Mouse (Mus musculus): ENCODE measurements around the gene Arhgap21.
"Not testable (repeated sequence)": the region's sequence is repeated elsewhere in the genome, so short reads cannot be mapped to it uniquely, and the experiment has no call there.

The Arhgap21 gene

GRCm38 (mm10) chr2:20941105-20941504, 27.6 kb downstream of the Arhgap21 start:
- no peak for DNase-seq (ENCODE audit: low spot score)

GRCm38 (mm10) chr2:20939367-20939766, 29.3 kb downstream of the Arhgap21 start:
- no peak for DNase-seq (ENCODE audit: low spot score)

GRCm38 (mm10) chr2:20936609-20937221, 32.0 kb downstream of the Arhgap21 start:
- no peak for DNase-seq (ENCODE audit: low spot score)

GRCm38 (mm10) chr2:20934406-20934805, 34.3 kb downstream of the Arhgap21 start:
- DNase-seq (ENCODE audit: low spot score), result no peak

- no peak for DNase-seq (ENCODE audit: low spot score)
These were observed 35.9 kb downstream of the Arhgap21 start for GRCm38 (mm10) chr2:20932748-20933313.

GRCm38 (mm10) chr2:20931761-20932160, 36.9 kb downstream of the Arhgap21 start:
- DNase-seq (ENCODE audit: low spot score), result not testable (repeated sequence)

- no peak for DNase-seq (ENCODE audit: low spot score)
These were observed 40.2 kb downstream of the Arhgap21 start for GRCm38 (mm10) chr2:20928454-20928853.

GRCm38 (mm10) chr2:20924938-20925337, 43.7 kb downstream of the Arhgap21 start:
- DNase-seq (ENCODE audit: low spot score), result no peak

GRCm38 (mm10) chr2:20922366-20922765, 46.3 kb downstream of the Arhgap21 start:
- no peak for DNase-seq (ENCODE audit: low spot score)

- DNase-seq (ENCODE audit: low spot score), result no peak
These were observed 47.1 kb downstream of the Arhgap21 start for GRCm38 (mm10) chr2:20921558-20921957.

- DNase-seq (ENCODE audit: low spot score), result no peak
These were observed 47.7 kb downstream of the Arhgap21 start for GRCm38 (mm10) chr2:20921021-20921420.

GRCm38 (mm10) chr2:20914531-20915320, 54.0 kb downstream of the Arhgap21 start:
- DNase-seq (ENCODE audit: low spot score), result no peak

- DNase-seq (ENCODE audit: low spot score), result no peak
These were observed 55.7 kb downstream of the Arhgap21 start for GRCm38 (mm10) chr2:20913019-20913415.

GRCm38 (mm10) chr2:20912348-20913018, 56.2 kb downstream of the Arhgap21 start:
- DNase-seq (ENCODE audit: low spot score), result no peak

GRCm38 (mm10) chr2:20910446-20910845, 58.2 kb downstream of the Arhgap21 start:
- DNase-seq (ENCODE audit: low spot score), result no peak

GRCm38 (mm10) chr2:20909404-20909803, 59.3 kb downstream of the Arhgap21 start:
- DNase-seq (ENCODE audit: low spot score), result no peak

- no peak for DNase-seq (ENCODE audit: low spot score)
These were observed 61.4 kb downstream of the Arhgap21 start for GRCm38 (mm10) chr2:20907291-20907690.

- no peak for DNase-seq (ENCODE audit: low spot score)
These were observed 63.3 kb downstream of the Arhgap21 start for GRCm38 (mm10) chr2:20905411-20905810.

- DNase-seq (ENCODE audit: low spot score), result no peak
These were observed 65.6 kb downstream of the Arhgap21 start for GRCm38 (mm10) chr2:20902981-20903645.

- no peak for DNase-seq (ENCODE audit: low spot score)
These were observed 66.8 kb downstream of the Arhgap21 start for GRCm38 (mm10) chr2:20901916-20902315.

- DNase-seq (ENCODE audit: low spot score), result peak; percentile 4
These were observed 69.4 kb downstream of the Arhgap21 start for GRCm38 (mm10) chr2:20899301-20899700.

GRCm38 (mm10) chr2:20898684-20899083, 70.0 kb downstream of the Arhgap21 start:
- DNase-seq (ENCODE audit: low spot score), result peak; percentile 31
